Mouse (Mus musculus) heart, postnatal 0 days (tissue): ENCODE data around the gene Tomm40l. TPM values are rescaled to one million over a fixed set of nuclear protein-coding genes. Genes with fewer than 3 reads are reported as not detected.

Source experiments
- ATAC-seq: fragments of 200-750 bp; cut with Nextera tagmentation; 2 replicates; pipeline ENCODE4 v1.8.0; 2017; ENCODE audit warnings: low read depth, moderate number of reproducible peaks, moderate library complexity; ENCODE audit not compliant: insufficient read depth
- DNase-seq: peaks from one replicate; pipeline ENCODE4 v3.0.0-alpha.2; 2016; ENCODE audit warnings: low spot score
- H3K27ac ChIP-seq: fragments of 300-500 bp; sonication (generic); 2 replicates; pipeline ENCODE4 v1.5.1; 2014; ENCODE audit warnings: low read depth, mild to moderate bottlenecking
- H3K27me3 ChIP-seq: fragments of 300-500 bp; sonication (generic); 2 replicates; pipeline ENCODE4 v1.6.1; 2014; ENCODE audit warnings: low read length, mixed read lengths; ENCODE audit not compliant: control insufficient read depth, insufficient read depth
- H3K36me3 ChIP-seq: fragments of 300-500 bp; sonication (generic); replicated peaks from 2 replicates; pipeline ENCODE4 v1.6.1; 2014; ENCODE audit warnings: low read length, mixed read lengths; ENCODE audit not compliant: control insufficient read depth, insufficient read depth
- H3K4me1 ChIP-seq: fragments of 300-500 bp; sonication (generic); 2 replicates; pipeline ENCODE4 v1.6.1; 2014; ENCODE audit warnings: antibody characterized with exemption; ENCODE audit not compliant: control insufficient read depth, insufficient read depth
- H3K4me2 ChIP-seq: fragments of 300-500 bp; sonication (generic); 2 replicates; pipeline ENCODE4 v1.6.1; 2014; ENCODE audit warnings: low read depth, mild to moderate bottlenecking, low read length, moderate library complexity
- H3K4me3 ChIP-seq: fragments of 300-500 bp; sonication (generic); 2 replicates; pipeline ENCODE4 v1.5.1; 2014; ENCODE audit warnings: low read depth, low read length
- H3K9ac ChIP-seq: fragments of 300-500 bp; sonication (generic); replicated peaks from 2 replicates; pipeline ENCODE4 v1.6.1; 2014; ENCODE audit warnings: low read depth, low read length, mixed read lengths
- H3K9me3 ChIP-seq: fragments of 300-500 bp; sonication (generic); replicated peaks from 2 replicates; pipeline ENCODE4 v1.6.1; 2016; ENCODE audit warnings: low read length; ENCODE audit not compliant: control insufficient read depth
- CTCF ChIP-seq: IDR thresholded peaks from 2 replicates; pipeline ENCODE4 v1.5.1; 2016; ENCODE audit warnings: antibody characterized with exemption, control low read depth, low read depth
- EP300 ChIP-seq: IDR thresholded peaks from 2 replicates; pipeline ENCODE4 v1.6.1; 2016; ENCODE audit warnings: antibody characterized with exemption, low read depth
- WGBS: fragments of 180-500 bp; shearing (Covaris S2); extraction: QIAGEN DNeasy Blood & Tissue Kit; methylation state at CpG from one replicate; pipeline ENCODE4 v1.1.7; 2014; 5-methylcytosine and 5-hydroxymethylcytosine counted together
- polyA plus RNA-seq: library from polyadenylated mRNA; unstranded; fragments of >200 nt; fragmentation: Nextera tagmentation; extraction: Ambion mirVana; gene quantifications from 2 replicates; pipeline ENCODE4 v1.2.1, GENCODE M21; 2015
- total RNA-seq: library from RNA; depleted of rRNA; stranded (reverse); fragments of >200 nt; gene quantifications from 2 replicates; pipeline ENCODE4 v1.2.3, GENCODE M21; 2014; ENCODE audit warnings: low replicate concordance

The Tomm40l gene
- total and polyA plus RNA-seq, 2 experiments from 2014 or later: 56.0 to 82.0 TPM

- no peak overlapping the region for H3K4me3 ChIP-seq
- no peak for TF ChIP-seq CTCF
- no peak for TF ChIP-seq EP300
- ATAC-seq (no peak), DNase-seq (no peak)
- H3K4me1 ChIP-seq: 0 out of 2 replicates have a peak, but pooled peaks cover 6% of the 10 kb centered on the region
- H3K9ac ChIP-seq: no peak overlapping the region
- H3K36me3 ChIP-seq: peaks cover 38% of the 10 kb centered on the region
- no peak overlapping the region for H3K4me2 ChIP-seq
- H3K9me3 ChIP-seq: no peaks in the 10 kb centered on the region
- H3K27me3 ChIP-seq: no peaks in the 10 kb centered on the region
- WGBS: 78% methylated on average over 5 of the region's 5 CpGs
- H3K27ac ChIP-seq: no peak overlapping the region
Measured at GRCm38 (mm10) chr1:171232348-171232747, 10.0 kb upstream of the Tomm40l start.

GRCm38 (mm10) chr1:171231844-171232243 lies 9.5 kb upstream of the Tomm40l start:
- H3K4me2 ChIP-seq: no peak overlapping the region
- 0 out of 2 replicates have a peak, but pooled peaks cover 6% of the 10 kb centered on the region for H3K4me1 ChIP-seq
- no peak overlapping the region for H3K27ac ChIP-seq
- H3K9ac ChIP-seq: no peak overlapping the region
- 61% methylated on average over 4 of the region's 4 CpGs for WGBS
- no peaks in the 10 kb centered on the region for H3K27me3 ChIP-seq
- DNase-seq (no peak), ATAC-seq (no peak)
- TF ChIP-seq CTCF: no peak
- TF ChIP-seq EP300: no peak
- no peak overlapping the region for H3K4me3 ChIP-seq
- no peaks in the 10 kb centered on the region for H3K9me3 ChIP-seq
- peaks cover 33% of the 10 kb centered on the region for H3K36me3 ChIP-seq

DNA sequence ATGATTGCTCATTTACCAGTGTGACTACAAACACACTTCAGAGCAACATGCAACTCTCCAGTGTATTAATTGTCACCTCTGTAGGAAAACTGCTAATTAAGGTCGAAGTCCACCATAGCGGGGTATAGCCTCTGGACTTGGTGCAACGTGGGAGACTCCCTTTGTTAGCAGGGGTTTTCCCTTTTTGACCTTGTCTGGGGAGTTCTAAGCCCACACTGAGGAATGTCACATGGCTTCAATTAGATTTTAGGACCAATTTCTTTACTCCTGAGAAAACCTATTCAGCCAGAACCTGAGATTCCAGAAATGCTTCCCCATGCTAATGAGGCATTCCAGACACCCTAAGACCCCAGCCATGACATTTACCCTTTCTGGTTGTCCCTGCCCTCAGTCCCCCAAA lies 7.9 kb upstream of the Tomm40l start:
- peaks cover 17% of the 10 kb centered on the region for H3K36me3 ChIP-seq
- TF ChIP-seq CTCF: no peak
- no peak for TF ChIP-seq EP300
- DNase-seq (no peak), ATAC-seq (no peak)
- H3K4me2 ChIP-seq: no peak overlapping the region
- WGBS: 91% methylated on average over 3 of the region's 3 CpGs
- H3K9ac ChIP-seq: no peak overlapping the region
- no peak overlapping the region for H3K4me3 ChIP-seq
- H3K4me1 ChIP-seq: 0 out of 2 replicates have a peak, but pooled peaks cover 1% of the 10 kb centered on the region
- H3K9me3 ChIP-seq: no peaks in the 10 kb centered on the region
- H3K27ac ChIP-seq: no peak overlapping the region
- no peaks in the 10 kb centered on the region for H3K27me3 ChIP-seq

GRCm38 (mm10) chr1:171229750-171230149 lies 7.4 kb upstream of the Tomm40l start:
- no peak overlapping the region for H3K9ac ChIP-seq
- DNase-seq: no peak
- H3K4me3 ChIP-seq: no peak overlapping the region
- no peak overlapping the region for H3K27ac ChIP-seq
- no peaks in the 10 kb centered on the region for H3K4me1 ChIP-seq
- 61% methylated on average over 6 of the region's 6 CpGs for WGBS
- no peaks in the 10 kb centered on the region for H3K27me3 ChIP-seq
- TF ChIP-seq CTCF (no peak), EP300 (no peak)
- no peaks in the 10 kb centered on the region for H3K9me3 ChIP-seq
- H3K4me2 ChIP-seq: no peak overlapping the region
- H3K36me3 ChIP-seq: peaks cover 12% of the 10 kb centered on the region
- ATAC-seq: no peak

GRCm38 (mm10) chr1:171227879-171228278 lies 5.6 kb upstream of the Tomm40l start:
- H3K4me2 ChIP-seq: no peak overlapping the region
- no peak overlapping the region for H3K9ac ChIP-seq
- H3K36me3 ChIP-seq: no peaks in the 10 kb centered on the region
- WGBS: 79% methylated on average over 1 of the region's 1 CpGs
- DNase-seq (no peak), ATAC-seq (no peak)
- H3K4me3 ChIP-seq: no peak overlapping the region
- no peaks in the 10 kb centered on the region for H3K9me3 ChIP-seq
- no peaks in the 10 kb centered on the region for H3K4me1 ChIP-seq
- TF ChIP-seq EP300 (no peak), CTCF (no peak)
- no peaks in the 10 kb centered on the region for H3K27me3 ChIP-seq
- no peak overlapping the region for H3K27ac ChIP-seq

GRCm38 (mm10) chr1:171226780-171227179 lies 4.5 kb upstream of the Tomm40l start:
- Histone ChIP-seq H3K9ac (no peak overlapping the region), H3K36me3 (no peaks in the 10 kb centered on the region), H3K9me3 (no peaks in the 10 kb centered on the region), H3K4me1 (no peaks in the 10 kb centered on the region), H3K4me3 (no peak overlapping the region), H3K27me3 (no peaks in the 10 kb centered on the region), H3K4me2 (no peak overlapping the region), H3K27ac (no peak overlapping the region)
- ATAC-seq (no peak), DNase-seq (no peak)
- TF ChIP-seq CTCF (no peak), EP300 (no peak)
- WGBS: 56% methylated on average over 4 of the region's 4 CpGs
